8 mouse cellular contexts compared by ENCODE assay signal in the genomic region with DNA sequence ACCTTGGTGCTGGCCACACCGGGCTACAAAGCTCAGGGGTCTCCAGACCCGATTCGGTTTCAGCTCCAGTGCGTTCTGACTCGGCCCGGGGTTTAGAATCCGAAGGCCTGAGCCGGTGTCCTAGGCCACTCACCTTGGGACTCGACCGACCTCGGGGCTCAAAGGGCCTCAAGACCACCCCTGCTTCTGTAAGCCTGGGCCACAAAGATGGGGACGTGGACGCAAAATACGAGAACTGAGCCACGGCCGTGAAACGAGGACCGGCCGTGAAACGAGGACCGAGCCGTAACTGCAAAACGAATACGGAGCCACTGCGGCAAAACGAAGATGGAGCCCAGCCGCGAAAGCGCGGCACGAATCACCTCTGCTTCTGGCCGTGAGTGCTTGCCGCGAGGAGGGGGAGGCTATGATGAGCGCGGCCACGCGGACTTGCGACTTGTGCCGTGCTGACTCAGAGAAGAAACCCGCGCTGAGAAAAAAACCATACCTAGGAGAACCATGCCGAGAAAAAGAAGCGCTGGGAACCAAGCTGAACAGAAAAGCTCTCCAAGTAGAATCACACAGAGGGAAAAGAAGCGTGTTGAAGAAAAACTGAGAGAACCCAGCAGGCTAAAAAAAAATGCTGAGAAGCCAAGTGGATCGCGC.
A peak's percentile ranks its signal among the peaks of the same experiment; 100 is the strongest.
DNase-seq lines count a peak whose midpoint lies in the region; ATAC-seq and TF ChIP-seq lines count a peak whose summit lies in the region.

No protein-coding gene starts in this region.

- in situ Hi-C loops in Patski (cut with MboI; ENCODE audit: low pct_unique_long_range_greater_than_20kb) = no loop called here

- H3K9ac ChIP-seq in heart, embryonic 16.5 days (ENCODE audit: low read length) = peak overlapping the region; percentile 84

- DNase-seq in A20 (ENCODE audit: low read depth, low spot score) (peak; percentile 67), Patski (ENCODE audit: low read depth, low spot score) (no peak)
- peak; percentile 65 for DNase-seq in embryo, embryonic 11 days
- peak; percentile 45 to 73 for DNase-seq in kidney, postnatal 4 days
- peak; percentile 46 for DNase-seq in lung, postnatal 14 days
- peak; percentile 32 to 40 for DNase-seq in right cerebral cortex, adult 2 months (ENCODE audit: low spot score in 2 of 2)

- peak overlapping the region; percentile 82 for H3K27ac ChIP-seq in heart, embryonic 16.5 days (ENCODE audit: low read length)

- H3K27me3 ChIP-seq in Patski = no peaks in the 10 kb centered on the region
- no peaks in the 10 kb centered on the region for H3K27me3 ChIP-seq in heart, embryonic 16.5 days (ENCODE audit: control insufficient read depth, insufficient read depth, low read length)

- TF ChIP-seq CTCF in Patski (IDR thresholded peaks at IDR 0.05) = no peak

- 64% methylated on average over 47 of the region's 47 CpGs for WGBS in heart, embryonic 16.5 days

- ATAC-seq in Patski = peak; percentile 34
- ATAC-seq in heart, embryonic 16.5 days (replicated peaks; ENCODE audit: extremely low read depth, insufficient read depth, low FRiP score) = no peak
- no peak for ATAC-seq in monocyte, adult 5-6 weeks (replicated peaks; ENCODE audit: insufficient number of reproducible peaks, low FRiP score, low TSS enrichment, poor library complexity, severe bottlenecking)

- peaks cover 8% of the 10 kb centered on the region for H3K9me3 ChIP-seq in heart, embryonic 16.5 days (replicated peaks; ENCODE audit: control insufficient read depth, low read length)

- H3K4me2 ChIP-seq in heart, embryonic 16.5 days (ENCODE audit: low read depth, low read length) = peak overlapping the region; percentile 63

- H3K36me3 ChIP-seq in heart, embryonic 16.5 days (ENCODE audit: control insufficient read depth, insufficient read depth) = peaks cover 12% of the 10 kb centered on the region

- peaks cover 28% of the 10 kb centered on the region for H3K4me1 ChIP-seq in heart, embryonic 16.5 days (ENCODE audit: control insufficient read depth, insufficient read depth, low read length)

- H3K4me3 ChIP-seq in heart, embryonic 16.5 days (ENCODE audit: low read length) = peak overlapping the region; percentile 71

- CTCF ChIA-PET in Patski (lab: Charles Lee) = no interaction called here

- POLR2A ChIA-PET in Patski (lab: Charles Lee) = no interaction called here
